Mouse (Mus musculus): ENCODE measurements around the gene Dhps. TPM values are rescaled to one million over a fixed set of nuclear protein-coding genes. Genes with fewer than 3 reads are reported as not detected.

Gene Dhps
- polyA plus RNA-seq, 1 experiment: 71.6 TPM

DNA sequence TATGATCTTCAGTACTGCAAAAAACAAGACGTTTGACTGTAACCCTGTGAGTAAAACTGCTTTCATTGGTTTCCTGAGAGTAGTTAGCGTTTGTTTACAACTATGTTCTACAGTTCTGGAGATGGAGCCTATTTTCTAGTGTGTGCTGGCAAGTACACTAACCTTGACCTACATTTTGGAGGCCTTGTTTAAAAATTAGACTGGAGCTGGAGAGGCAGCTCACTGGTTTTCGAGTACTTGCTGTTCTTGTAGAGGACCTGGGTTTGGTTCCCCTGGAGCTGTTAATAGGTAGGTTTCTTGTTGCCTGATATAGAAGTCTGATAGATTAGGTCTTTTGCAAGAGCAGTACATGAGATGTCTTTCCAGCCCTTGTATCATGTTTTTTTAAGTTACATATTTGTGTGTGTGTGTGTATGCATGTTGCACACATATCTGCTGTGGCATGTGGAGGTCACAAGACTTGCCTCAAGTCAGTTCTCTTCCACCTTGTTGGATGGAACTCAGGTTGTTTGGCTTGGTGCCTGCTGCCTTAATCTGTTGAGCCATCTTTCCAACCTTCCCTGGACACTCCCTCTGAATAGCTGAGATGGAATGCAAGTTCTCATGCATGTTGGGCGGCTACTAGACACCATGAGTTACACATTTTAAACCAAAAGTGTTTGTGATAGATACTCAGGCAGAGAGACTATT, 38.8 kb upstream of the Dhps start:
- TF ChIP-seq CTCF (IDR thresholded peaks at IDR 0.05; ENCODE audit: borderline replicate concordance, insufficient read depth, low read depth, low read length) (no peak), POLR2A (IDR thresholded peaks at IDR 0.05; ENCODE audit: borderline replicate concordance, insufficient read depth, low read length) (no peak)
- Histone ChIP-seq H3K27ac (ENCODE audit: insufficient read depth, low read length) (no peak overlapping the region), H3K4me3 (replicated peaks; ENCODE audit: insufficient read depth, low read depth, low read length) (no peak overlapping the region), H3K4me1 (ENCODE audit: control insufficient read depth, insufficient read depth, low read length) (peaks cover 11% of the 10 kb centered on the region), H3K27me3 (ENCODE audit: control insufficient read depth, insufficient read depth, low read length) (no peaks in the 10 kb centered on the region)
- 81% methylated on average over 4 of the region's 4 CpGs for WGBS
- DNase-seq: no peak

DNA sequence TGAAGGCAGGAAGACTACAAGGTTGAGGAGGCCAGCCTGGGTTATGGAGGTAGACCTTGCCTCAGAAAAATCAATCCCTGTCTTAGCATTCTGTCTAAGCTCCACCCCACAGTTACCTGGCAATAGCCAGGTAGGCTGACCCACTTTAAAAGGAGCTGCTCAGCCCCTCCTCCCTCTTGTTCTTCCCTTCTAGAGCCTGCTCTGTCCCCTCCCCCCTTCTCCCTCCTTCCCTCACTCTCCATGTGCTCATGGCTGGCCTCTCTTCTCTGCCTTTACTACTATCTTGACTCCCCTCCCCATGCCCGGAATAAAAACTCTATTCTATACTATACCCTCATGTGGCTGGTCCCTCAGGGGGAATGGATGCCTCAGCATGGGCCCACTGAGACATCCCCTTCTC, 37.7 kb upstream of the Dhps start:
- TF ChIP-seq POLR2A (IDR thresholded peaks at IDR 0.05; ENCODE audit: borderline replicate concordance, insufficient read depth, low read length) (no peak), CTCF (IDR thresholded peaks at IDR 0.05; ENCODE audit: borderline replicate concordance, insufficient read depth, low read depth, low read length) (no peak)
- DNase-seq: no peak
- peaks cover 11% of the 10 kb centered on the region for H3K4me1 ChIP-seq (ENCODE audit: control insufficient read depth, insufficient read depth, low read length)
- 55% methylated on average over 1 of the region's 1 CpGs for WGBS
- H3K4me3 ChIP-seq (replicated peaks; ENCODE audit: insufficient read depth, low read depth, low read length): no peak overlapping the region
- no peak overlapping the region for H3K27ac ChIP-seq (ENCODE audit: insufficient read depth, low read length)
- H3K27me3 ChIP-seq (ENCODE audit: control insufficient read depth, insufficient read depth, low read length): no peaks in the 10 kb centered on the region

DNA sequence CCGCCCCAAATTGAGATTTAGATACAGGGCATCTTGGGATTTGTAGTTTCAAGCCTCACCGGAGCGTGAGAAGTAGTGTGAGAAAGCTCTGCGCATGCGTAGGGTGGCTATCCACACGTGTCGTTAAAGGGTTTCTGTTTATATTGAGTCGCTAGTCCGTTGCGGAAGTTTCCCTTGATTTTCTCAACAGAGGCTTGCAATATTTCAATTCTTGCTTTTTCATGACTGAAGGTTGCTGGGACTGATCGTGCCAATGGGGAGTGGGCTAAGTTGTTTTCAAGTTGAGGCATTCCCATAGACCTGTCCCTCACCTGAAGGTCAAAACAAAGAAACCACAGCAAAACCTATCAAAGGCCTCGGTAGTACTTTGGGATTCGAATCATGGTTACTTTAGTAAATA, 36.8 kb upstream of the Dhps start:
- TF ChIP-seq POLR2A (IDR thresholded peaks at IDR 0.05; ENCODE audit: borderline replicate concordance, insufficient read depth, low read length) (no peak), CTCF (IDR thresholded peaks at IDR 0.05; ENCODE audit: borderline replicate concordance, insufficient read depth, low read depth, low read length) (no peak)
- WGBS: 2% methylated on average over 13 of the region's 13 CpGs

DNA sequence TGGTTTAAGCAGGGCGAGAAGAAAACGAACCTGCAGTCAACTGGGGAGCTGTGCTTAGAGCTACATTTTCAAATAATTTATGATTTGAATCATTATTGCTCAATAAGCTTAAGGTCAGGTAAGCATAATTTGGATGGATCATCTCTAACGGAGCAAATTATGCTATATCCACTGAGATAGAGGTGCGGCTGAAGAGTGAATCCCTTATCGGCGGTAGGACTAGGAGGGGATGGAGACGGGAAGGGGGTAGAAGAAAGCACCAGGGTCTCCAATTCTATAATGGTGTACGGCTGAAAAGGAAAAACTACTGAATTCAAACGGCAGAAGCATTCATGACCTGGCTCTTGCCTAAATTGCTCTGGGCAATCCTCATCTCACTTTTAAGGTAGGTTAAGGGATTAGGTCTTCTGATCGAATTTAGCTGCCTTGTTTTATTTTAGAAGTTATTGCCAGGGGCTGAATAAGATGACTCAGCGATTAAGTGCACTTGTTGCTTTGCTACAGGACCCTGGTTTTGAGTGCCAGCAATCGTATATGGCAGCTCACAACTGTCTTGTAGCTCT, 36.3 kb upstream of the Dhps start:
- H3K27ac ChIP-seq (ENCODE audit: insufficient read depth, low read length): no peak overlapping the region
- no peaks in the 10 kb centered on the region for H3K27me3 ChIP-seq (ENCODE audit: control insufficient read depth, insufficient read depth, low read length)
- TF ChIP-seq CTCF (IDR thresholded peaks at IDR 0.05; ENCODE audit: borderline replicate concordance, insufficient read depth, low read depth, low read length) (no peak), POLR2A (IDR thresholded peaks at IDR 0.05; ENCODE audit: borderline replicate concordance, insufficient read depth, low read length) (no peak)
- WGBS: 6% methylated on average over 12 of the region's 12 CpGs
- H3K4me1 ChIP-seq (ENCODE audit: control insufficient read depth, insufficient read depth, low read length): peaks cover 7% of the 10 kb centered on the region; the same call in 1 of the 2 replicates
- DNase-seq: no peak
- H3K4me3 ChIP-seq (replicated peaks; ENCODE audit: insufficient read depth, low read depth, low read length): no peak overlapping the region

More for the DNA sequence above, 36.8 kb upstream of the Dhps start:
- no peak overlapping the region for H3K4me3 ChIP-seq (replicated peaks; ENCODE audit: insufficient read depth, low read depth, low read length)
- no peaks in the 10 kb centered on the region for H3K27me3 ChIP-seq (ENCODE audit: control insufficient read depth, insufficient read depth, low read length)
- H3K27ac ChIP-seq (ENCODE audit: insufficient read depth, low read length): no peak overlapping the region
- H3K4me1 ChIP-seq (ENCODE audit: control insufficient read depth, insufficient read depth, low read length): peaks cover 7% of the 10 kb centered on the region; the same call in 1 of the 2 replicates
- DNase-seq: peak; percentile 62 to 68

DNA sequence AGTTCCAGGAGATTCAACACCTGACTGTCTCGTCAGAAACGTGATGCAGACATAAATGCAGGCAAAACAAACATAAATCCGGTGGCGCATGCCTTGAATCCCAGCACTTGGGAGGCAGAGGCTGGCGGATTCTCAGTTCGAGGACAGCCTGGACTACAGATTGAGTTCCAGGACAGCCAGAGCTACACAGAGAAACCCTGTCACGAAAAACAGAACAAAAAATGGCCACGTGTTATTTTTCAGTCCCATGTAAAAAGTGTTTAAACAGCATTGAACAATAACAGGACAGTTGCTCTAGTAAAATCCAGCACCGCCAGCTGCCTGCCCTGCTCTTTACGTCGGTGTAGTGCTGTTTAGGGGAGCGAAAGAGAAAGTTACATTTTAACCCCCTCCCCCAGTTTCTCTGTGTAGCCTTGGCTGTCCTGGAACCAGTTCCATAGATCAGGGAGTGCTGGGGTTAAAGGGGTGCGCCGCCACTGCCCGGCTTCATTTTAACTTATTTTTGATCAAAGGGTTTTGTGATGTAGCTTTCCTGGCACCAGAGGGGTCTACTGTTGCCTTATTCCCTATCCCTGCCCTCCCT, 35.7 kb upstream of the Dhps start:
- Histone ChIP-seq H3K27ac (ENCODE audit: insufficient read depth, low read length) (no peak overlapping the region), H3K27me3 (ENCODE audit: control insufficient read depth, insufficient read depth, low read length) (no peaks in the 10 kb centered on the region), H3K4me1 (ENCODE audit: control insufficient read depth, insufficient read depth, low read length) (peaks cover 7% of the 10 kb centered on the region; the same call in 1 of the 2 replicates), H3K4me3 (replicated peaks; ENCODE audit: insufficient read depth, low read depth, low read length) (peak overlapping the region; percentile 93)
- TF ChIP-seq POLR2A (IDR thresholded peaks at IDR 0.05; ENCODE audit: borderline replicate concordance, insufficient read depth, low read length) (no peak), CTCF (IDR thresholded peaks at IDR 0.05; ENCODE audit: borderline replicate concordance, insufficient read depth, low read depth, low read length) (no peak)
- 1% methylated on average over 15 of the region's 15 CpGs for WGBS
- DNase-seq: no peak

DNA sequence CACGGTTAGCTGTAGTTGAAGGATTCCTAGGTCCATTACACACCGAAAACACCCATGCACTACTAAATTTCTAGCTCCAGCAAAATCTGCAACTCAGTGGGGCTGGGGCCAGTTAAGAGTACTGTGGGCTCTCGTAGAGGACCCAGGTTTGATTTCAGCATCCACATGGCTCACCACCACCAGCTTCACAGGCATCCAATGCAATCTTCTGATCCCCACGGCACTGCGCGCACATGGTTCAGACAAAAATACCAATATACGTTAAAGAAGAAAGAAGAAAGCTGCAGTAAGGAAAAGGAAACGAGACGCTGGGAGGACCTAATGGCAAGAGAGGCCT, 35.2 kb upstream of the Dhps start:
- Histone ChIP-seq H3K4me3 (replicated peaks; ENCODE audit: insufficient read depth, low read depth, low read length) (peak overlapping the region; percentile 93), H3K27ac (ENCODE audit: insufficient read depth, low read length) (peak overlapping the region; percentile 17; the same call in 1 of the 2 replicates), H3K27me3 (ENCODE audit: control insufficient read depth, insufficient read depth, low read length) (no peaks in the 10 kb centered on the region), H3K4me1 (ENCODE audit: control insufficient read depth, insufficient read depth, low read length) (peaks cover 7% of the 10 kb centered on the region; the same call in 1 of the 2 replicates)
- DNase-seq: no peak
- WGBS: under 1% methylated on average over 9 of the region's 9 CpGs
- TF ChIP-seq CTCF (IDR thresholded peaks at IDR 0.05; ENCODE audit: borderline replicate concordance, insufficient read depth, low read depth, low read length): no peak
- peak; percentile 64; the same call in 1 of the 2 replicates for TF ChIP-seq POLR2A (IDR thresholded peaks at IDR 0.05; ENCODE audit: borderline replicate concordance, insufficient read depth, low read length)

DNA sequence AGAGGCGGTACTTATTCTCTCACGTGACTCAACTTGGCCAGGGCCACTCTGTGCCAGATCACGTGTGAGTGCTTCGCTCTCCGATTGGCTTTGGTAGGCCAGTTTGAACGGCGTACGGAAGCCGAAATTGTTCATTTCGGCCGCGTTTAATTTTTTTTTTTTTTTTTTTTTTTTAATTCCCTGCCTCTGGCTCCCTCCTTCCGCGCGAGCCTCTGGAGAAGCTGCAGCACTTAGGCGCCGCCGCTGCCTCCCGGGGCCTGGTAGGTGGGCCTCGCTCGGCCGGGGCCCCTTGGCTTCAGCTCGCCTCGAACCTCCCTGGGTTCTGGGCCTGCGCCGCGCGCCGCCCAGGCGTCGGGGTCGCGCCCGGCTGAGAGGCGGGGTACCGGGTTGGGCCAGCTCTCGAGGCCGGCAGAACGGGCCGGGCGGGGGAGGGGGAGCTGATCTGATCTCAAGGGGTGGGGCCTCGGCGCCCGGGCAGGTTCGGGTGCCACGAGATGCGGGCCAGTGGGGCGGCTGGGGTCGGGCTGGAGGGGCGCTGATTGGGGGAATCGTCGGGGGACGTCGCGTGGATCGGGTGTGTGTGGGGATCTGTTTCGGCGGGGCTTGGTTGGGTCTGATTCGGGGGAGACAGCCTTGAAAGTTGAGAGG, 34.7 kb upstream of the Dhps start, which contains the start of gene Tnpo2:
Gene Tnpo2, plus strand, starts transcription at position 198 of the 648 bp plus-strand sequence.
- 1% methylated on average over 59 of the region's 59 CpGs for WGBS

More for the DNA sequence above, 34.7 kb upstream of the Dhps start, which contains the start of gene Tnpo2:
- peak; percentile 90 to 95 for DNase-seq
- TF ChIP-seq CTCF (IDR thresholded peaks at IDR 0.05; ENCODE audit: borderline replicate concordance, insufficient read depth, low read depth, low read length): no peak
- peak; percentile 10; the same call in 1 of the 2 replicates for TF ChIP-seq POLR2A (IDR thresholded peaks at IDR 0.05; ENCODE audit: borderline replicate concordance, insufficient read depth, low read length)
- peak within 1 kb of the TSS; percentile 92 for H3K27ac ChIP-seq (ENCODE audit: insufficient read depth, low read length)
- H3K27me3 ChIP-seq (ENCODE audit: control insufficient read depth, insufficient read depth, low read length): no peaks in the 10 kb centered on the region
- peak within 1 kb of the TSS; percentile 93 for H3K4me3 ChIP-seq (replicated peaks; ENCODE audit: insufficient read depth, low read depth, low read length)
- peaks cover 7% of the 10 kb centered on the region; the same call in 1 of the 2 replicates for H3K4me1 ChIP-seq (ENCODE audit: control insufficient read depth, insufficient read depth, low read length)

All from cerebellum, adult 2 months (tissue).